Mouse (Mus musculus) heart, postnatal 4 days (tissue): Measurements from ENCODE around the gene Bhlhe40. TPM values are rescaled to one million over a fixed set of nuclear protein-coding genes. Genes with fewer than 3 reads are reported as not detected.

Experiments
- DNase-seq: peaks from one replicate; pipeline ENCODE4 v3.0.0; 2021
- total RNA-seq, 2 experiments: library from RNA; stranded (reverse); gene quantifications; 2 replicates each; pipeline ENCODE4 v1.2.3; 2021

Gene Bhlhe40
- total RNA-seq, 2 experiments from 2014 or later = 59.9 to 74.1 TPM

- no peak for DNase-seq
Measured at GRCm38 (mm10) chr6:108663241-108664194, 3.1 kb downstream of the Bhlhe40 start.

- DNase-seq = no peak
Measured at GRCm38 (mm10) chr6:108664533-108665150, 4.2 kb downstream of the Bhlhe40 start.

- DNase-seq = no peak
Measured at GRCm38 (mm10) chr6:108665587-108665986, 5.2 kb downstream of the Bhlhe40 start.

- DNase-seq = no peak
Measured at GRCm38 (mm10) chr6:108666648-108667488, 6.4 kb downstream of the Bhlhe40 start.

GRCm38 (mm10) chr6:108667599-108668021 lies 7.2 kb downstream of the Bhlhe40 start:
- DNase-seq = no peak

- DNase-seq = peak; percentile 95
Measured at GRCm38 (mm10) chr6:108668321-108668786, 7.9 kb downstream of the Bhlhe40 start.

- no peak for DNase-seq
Measured at GRCm38 (mm10) chr6:108670276-108670675, 9.8 kb downstream of the Bhlhe40 start.

- DNase-seq = peak; percentile 58
Measured at GRCm38 (mm10) chr6:108670821-108671220, 10.4 kb downstream of the Bhlhe40 start.

GRCm38 (mm10) chr6:108672094-108672493 lies 11.7 kb downstream of the Bhlhe40 start:
- no peak for DNase-seq

- no peak for DNase-seq
Measured at GRCm38 (mm10) chr6:108674221-108674620, 13.8 kb downstream of the Bhlhe40 start.

GRCm38 (mm10) chr6:108676783-108677340 lies 16.4 kb downstream of the Bhlhe40 start:
- DNase-seq = no peak

- DNase-seq = peak; percentile 43
Measured at GRCm38 (mm10) chr6:108677697-108678096, 17.3 kb downstream of the Bhlhe40 start.

GRCm38 (mm10) chr6:108678227-108678626 lies 17.8 kb downstream of the Bhlhe40 start:
- no peak for DNase-seq

- no peak for DNase-seq
Measured at GRCm38 (mm10) chr6:108680503-108680902, 20.1 kb downstream of the Bhlhe40 start.

GRCm38 (mm10) chr6:108681084-108681483 lies 20.7 kb downstream of the Bhlhe40 start:
- no peak for DNase-seq

- DNase-seq = no peak
Measured at GRCm38 (mm10) chr6:108683140-108683539, 22.7 kb downstream of the Bhlhe40 start.

GRCm38 (mm10) chr6:108684430-108684829 lies 24.0 kb downstream of the Bhlhe40 start:
- DNase-seq = no peak

- DNase-seq = no peak
Measured at GRCm38 (mm10) chr6:108685758-108686355, 25.4 kb downstream of the Bhlhe40 start.

- DNase-seq = no peak
Measured at GRCm38 (mm10) chr6:108686930-108687329, 26.5 kb downstream of the Bhlhe40 start.

GRCm38 (mm10) chr6:108688344-108688743 lies 27.9 kb downstream of the Bhlhe40 start:
- no peak for DNase-seq

- DNase-seq = no peak
Measured at GRCm38 (mm10) chr6:108692986-108693385, 32.6 kb downstream of the Bhlhe40 start.
